Mouse (Mus musculus) cortical plate, adult 2 months (tissue): ENCODE measurements around the gene Dkc1.

Experiments
- CTCF ChIP-seq: fragments of 200-500 bp; IDR thresholded peaks from 2 replicates; pipeline ENCODE4 v1.5.1; 2011; ENCODE audit warnings: mild to moderate bottlenecking, control low read depth, low read length; ENCODE audit not compliant: insufficient read depth; ENCODE audit errors: extremely low read depth
- POLR2A ChIP-seq: fragments of 200-500 bp; IDR thresholded peaks from 2 replicates; pipeline ENCODE4 v1.6.1; 2011; ENCODE audit warnings: mild to moderate bottlenecking, low read length, control low read depth; ENCODE audit not compliant: insufficient read depth; ENCODE audit errors: extremely low read depth

DNA sequence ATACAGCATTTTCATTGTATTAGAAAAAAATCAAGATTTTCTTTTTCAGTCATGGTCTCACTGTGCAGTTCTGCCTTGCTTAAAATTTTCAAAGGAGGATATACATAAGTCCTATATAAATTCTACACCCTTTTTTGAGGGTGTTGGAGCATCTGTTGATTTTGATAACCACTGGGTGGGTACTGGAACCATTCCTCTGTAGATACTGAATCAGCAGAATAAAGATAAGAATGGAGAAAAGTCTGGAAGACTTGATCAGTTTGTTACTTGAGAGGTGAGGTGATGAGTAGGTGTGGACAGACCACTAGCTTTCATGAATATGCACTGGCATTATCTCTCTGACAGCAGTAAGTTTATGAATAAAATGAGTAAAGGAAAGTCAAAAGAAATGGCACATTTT lies 19.9 kb downstream of the Dkc1 start:
- TF ChIP-seq CTCF (no peak), POLR2A (no peak)
